Mouse (Mus musculus) embryonic fibroblast, embryonic 13.5 days (primary cell): ENCODE measurements around the gene Gm9903. TPM values are rescaled to one million over a fixed set of nuclear protein-coding genes. Genes with fewer than 3 reads are reported as not detected.

ENCODE experiments used
- H3K27ac ChIP-seq: 2 replicates; pipeline ENCODE4 v1.5.1; 2012; ENCODE audit warnings: low read length, control low read depth, inconsistent platforms; ENCODE audit not compliant: insufficient read depth
- H3K4me1 ChIP-seq: 2 replicates; pipeline ENCODE4 v1.6.1; 2011; ENCODE audit warnings: low read length; ENCODE audit not compliant: control insufficient read depth, insufficient read depth
- H3K4me3 ChIP-seq: 2 replicates; pipeline ENCODE4 v1.5.1; 2011; ENCODE audit warnings: mild to moderate bottlenecking, control low read depth, low read length; ENCODE audit not compliant: insufficient read depth
- CTCF ChIP-seq: IDR thresholded peaks from 2 replicates; pipeline ENCODE4 v1.5.1; 2011; ENCODE audit warnings: mild to moderate bottlenecking, control low read depth, low read length, moderate library complexity, borderline replicate concordance; ENCODE audit not compliant: insufficient read depth
- POLR2A ChIP-seq: IDR thresholded peaks from 2 replicates; pipeline ENCODE4 v1.6.1; 2011; ENCODE audit warnings: low read depth, mild to moderate bottlenecking, control low read depth, low read length, moderate library complexity
- polyA plus RNA-seq: library from polyadenylated mRNA; stranded (reverse); fragments of >200 nt; gene quantifications from 2 replicates; pipeline ENCODE4 v1.2.4, GENCODE M21; 2011; ENCODE audit warnings: low read depth; ENCODE audit not compliant: missing spikeins, insufficient read length

Gm9903 gene
- polyA plus RNA-seq, 1 experiment, result 1.4 TPM

DNA sequence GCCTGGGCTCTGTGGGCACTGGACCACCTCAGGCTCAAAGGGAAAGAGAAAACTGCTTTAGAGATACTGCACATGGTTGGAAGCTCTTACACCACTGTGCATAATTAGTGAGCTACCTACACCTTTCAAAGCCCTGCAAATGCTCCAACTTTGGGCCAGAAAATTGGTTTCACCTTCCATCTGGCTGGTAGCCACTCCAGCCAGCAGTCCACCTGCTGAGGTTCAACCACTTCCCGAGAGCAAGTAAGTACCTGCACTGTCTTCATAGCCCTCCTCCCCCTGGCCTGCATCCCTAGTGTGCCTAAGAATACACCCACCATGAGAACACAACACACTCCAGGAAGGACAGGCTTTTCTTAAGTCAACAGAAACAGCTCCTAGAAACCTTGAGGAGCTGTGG, 17.9 kb upstream of the Gm9903 start:
- no peak for TF ChIP-seq CTCF
- TF ChIP-seq POLR2A, result no peak
- H3K27ac ChIP-seq, result no peak overlapping the region
- no peak overlapping the region for H3K4me3 ChIP-seq
- no peaks in the 10 kb centered on the region for H3K4me1 ChIP-seq

DNA sequence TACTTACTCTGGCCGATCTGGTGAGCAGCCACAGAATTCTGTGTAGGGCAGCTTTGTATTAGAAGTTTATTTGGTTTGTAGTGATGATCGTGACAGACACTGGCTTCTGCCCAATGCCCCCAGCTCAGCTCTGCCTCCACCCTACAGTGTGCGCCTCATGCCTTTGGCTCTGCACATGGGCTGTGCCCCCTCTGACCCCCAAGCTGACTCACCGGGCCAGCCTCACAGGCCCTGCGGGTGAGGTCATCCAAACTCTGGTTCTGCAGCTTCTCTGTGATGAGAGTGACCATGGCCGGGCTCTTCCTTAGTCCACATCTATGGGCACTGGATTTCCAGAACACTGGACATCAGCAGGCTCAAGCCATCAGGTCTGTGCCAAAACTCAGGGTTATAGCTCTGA, 15.3 kb upstream of the Gm9903 start:
- Histone ChIP-seq H3K4me1 (no peaks in the 10 kb centered on the region), H3K27ac (no peak overlapping the region), H3K4me3 (no peak overlapping the region)
- TF ChIP-seq POLR2A (no peak), CTCF (no peak)

DNA sequence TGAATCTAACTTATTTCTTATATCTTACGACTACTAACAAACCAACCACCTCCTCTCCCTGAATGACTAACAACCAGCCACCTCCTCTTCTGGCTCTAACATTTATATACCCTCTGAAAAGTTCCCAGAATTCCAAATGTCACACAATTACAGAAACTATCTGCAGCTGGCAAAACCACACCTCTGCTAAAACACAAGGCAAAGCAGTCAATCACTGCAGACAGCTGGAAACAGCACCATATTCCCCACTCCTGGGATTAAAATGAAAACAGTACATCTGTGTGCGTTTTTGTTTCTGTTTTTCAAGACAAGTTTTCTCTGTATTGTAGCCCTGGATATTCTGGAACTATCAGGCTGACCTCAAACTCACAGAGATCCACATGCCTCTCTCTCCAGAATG, 7.1 kb upstream of the Gm9903 start:
- TF ChIP-seq POLR2A (no peak), CTCF (no peak)
- Histone ChIP-seq H3K4me1 (peaks cover 6% of the 10 kb centered on the region; the same call in 1 of the 2 replicates), H3K4me3 (no peak overlapping the region), H3K27ac (no peak overlapping the region)

DNA sequence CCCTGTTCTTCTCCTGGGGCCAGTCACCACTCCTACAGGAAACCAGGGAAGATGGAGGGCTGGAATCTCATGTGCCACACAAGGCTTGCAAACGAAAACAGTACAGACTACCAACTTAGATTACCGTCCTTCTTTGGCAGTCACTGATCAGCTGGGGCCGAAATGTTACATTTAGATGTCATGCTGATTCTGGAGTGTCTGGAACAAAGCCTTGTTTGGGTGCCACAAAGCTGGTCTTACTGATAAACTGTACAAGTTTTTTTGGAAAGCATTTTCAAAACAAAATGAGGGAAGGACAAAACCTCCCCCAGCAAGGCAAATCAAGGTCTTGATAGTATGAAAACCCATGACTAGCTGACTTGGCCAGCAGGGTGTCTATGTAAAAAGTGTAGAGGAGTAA, 6.0 kb upstream of the Gm9903 start:
- no peak for TF ChIP-seq POLR2A
- TF ChIP-seq CTCF, result no peak
- Histone ChIP-seq H3K27ac (no peak overlapping the region), H3K4me1 (peaks cover 7% of the 10 kb centered on the region; the same call in 1 of the 2 replicates), H3K4me3 (no peak overlapping the region)

DNA sequence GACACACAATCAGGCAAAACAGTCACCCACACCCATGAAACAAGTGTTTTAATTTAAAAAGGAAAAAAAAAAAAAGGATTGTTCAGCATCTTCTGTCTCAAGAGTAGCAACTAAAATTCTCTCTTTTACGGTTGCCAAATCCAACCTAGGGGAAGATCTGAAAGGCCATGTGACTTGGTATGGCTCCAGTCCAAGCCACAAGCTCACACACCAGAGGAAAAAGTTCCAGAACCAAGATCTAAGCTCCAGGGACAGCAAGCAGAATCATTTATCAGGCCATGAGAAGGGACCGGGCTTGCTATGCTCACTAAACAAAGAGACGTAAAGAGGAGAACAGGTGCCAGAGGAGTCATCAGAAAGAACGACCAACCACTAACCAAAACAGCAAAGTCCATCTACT, 1.8 kb upstream of the Gm9903 start:
- Histone ChIP-seq H3K4me3 (peak overlapping the region; percentile 64), H3K27ac (no peak overlapping the region; the same call in 1 of the 2 replicates), H3K4me1 (peaks cover 10% of the 10 kb centered on the region; the same call in 1 of the 2 replicates)
- TF ChIP-seq POLR2A, result peak; percentile 41
- no peak for TF ChIP-seq CTCF

DNA sequence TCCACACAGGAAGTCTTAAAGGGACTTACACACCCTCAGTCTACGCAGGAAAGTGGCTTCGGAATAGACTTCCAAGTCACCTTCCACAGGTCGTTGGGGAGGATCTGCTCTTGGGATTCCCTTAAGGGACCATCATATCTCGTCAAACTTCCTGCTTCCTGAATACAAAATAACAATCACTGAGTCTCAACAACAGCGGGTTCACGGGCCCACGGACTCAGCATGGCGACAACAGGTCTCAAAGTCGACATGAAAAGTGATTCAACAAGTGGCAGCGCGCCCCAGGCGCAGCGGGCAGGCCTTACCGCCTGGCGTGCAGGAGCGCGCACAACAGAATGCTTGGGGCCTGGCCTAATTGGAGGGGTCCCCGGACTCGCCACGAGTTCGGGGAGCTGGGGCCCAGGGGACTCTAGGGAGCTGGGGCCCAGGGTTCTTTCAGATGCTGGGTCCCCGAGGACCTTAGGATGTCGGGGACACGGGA, 865 bp upstream of the Gm9903 start:
- Histone ChIP-seq H3K4me1 (peaks cover 10% of the 10 kb centered on the region; the same call in 1 of the 2 replicates), H3K27ac (peak overlapping the region; percentile 80), H3K4me3 (peak overlapping the region; percentile 61)
- TF ChIP-seq CTCF, result no peak
- TF ChIP-seq POLR2A, result peak; percentile 59

DNA sequence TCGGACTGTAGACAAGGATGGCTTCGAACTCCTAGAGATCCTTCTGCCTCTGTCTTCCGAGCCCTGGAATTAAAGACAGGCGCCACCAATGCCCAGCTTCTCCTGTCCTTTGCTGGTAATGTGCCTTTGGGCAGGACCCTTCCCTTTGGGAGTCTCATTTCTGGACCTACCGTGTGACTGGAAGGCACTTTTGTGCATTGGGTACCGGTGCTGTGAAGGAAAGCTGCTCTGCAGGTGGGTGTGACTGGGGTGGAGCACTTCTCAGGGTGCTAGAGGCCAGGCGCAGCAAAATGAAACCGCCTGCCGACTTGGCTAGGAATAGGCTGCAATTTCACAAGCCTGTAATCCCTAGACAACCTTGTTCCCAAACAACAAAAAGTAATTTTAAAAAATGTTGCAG, 336 bp downstream of the Gm9903 start:
- TF ChIP-seq POLR2A (no peak; the same call in 1 of the 2 replicates), CTCF (no peak)
- H3K4me3 ChIP-seq, result peak overlapping the region; percentile 70
- H3K27ac ChIP-seq, result peak overlapping the region; percentile 78
- H3K4me1 ChIP-seq, result peaks cover 9% of the 10 kb centered on the region; the same call in 1 of the 2 replicates

DNA sequence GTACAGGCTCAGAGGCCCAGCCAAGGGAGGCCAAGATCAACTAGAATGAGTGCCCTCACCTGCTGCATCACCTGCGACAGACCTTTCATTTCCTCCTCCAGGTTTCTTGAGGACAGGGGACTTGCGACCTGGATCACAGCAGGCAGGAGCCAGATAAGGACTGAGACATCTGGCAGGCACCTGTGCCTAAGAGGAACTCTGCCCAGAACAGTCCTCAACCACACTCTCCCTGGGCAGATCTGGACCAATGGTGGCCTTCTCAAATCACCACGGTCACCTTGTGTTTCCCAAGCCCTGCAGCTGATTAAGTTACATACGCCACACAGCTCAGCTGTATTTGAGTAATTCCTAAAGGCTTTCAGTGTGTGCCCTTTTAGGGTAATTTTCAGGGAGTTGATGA, 890 bp downstream of the Gm9903 start:
- peak overlapping the region; percentile 70; the same call in 1 of the 2 replicates for H3K4me3 ChIP-seq
- peak; percentile 56 for TF ChIP-seq POLR2A
- no peak for TF ChIP-seq CTCF
- 0 out of 2 replicates have a peak, but pooled peaks cover 4% of the 10 kb centered on the region for H3K4me1 ChIP-seq
- peak overlapping the region; percentile 78 for H3K27ac ChIP-seq

DNA sequence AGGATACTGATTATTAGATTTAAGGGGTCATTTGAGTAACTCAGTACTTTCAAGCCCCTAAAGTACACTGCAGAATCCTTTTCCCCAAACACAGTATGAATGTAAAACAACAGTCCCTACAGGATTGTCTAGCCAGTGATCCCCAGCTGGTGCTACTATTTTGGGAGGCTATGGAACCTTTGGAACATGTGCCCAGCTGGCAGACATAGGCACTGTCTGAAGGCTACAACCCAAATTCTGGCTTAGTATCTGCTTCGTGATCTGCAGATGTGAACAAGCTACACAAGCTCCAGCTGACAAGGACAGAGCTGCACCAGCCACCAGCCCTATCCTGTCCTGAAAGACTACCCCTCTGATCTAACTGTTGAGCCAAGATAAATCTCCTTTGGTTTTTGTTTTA, 2.8 kb downstream of the Gm9903 start:
- TF ChIP-seq CTCF (no peak), POLR2A (no peak)

DNA sequence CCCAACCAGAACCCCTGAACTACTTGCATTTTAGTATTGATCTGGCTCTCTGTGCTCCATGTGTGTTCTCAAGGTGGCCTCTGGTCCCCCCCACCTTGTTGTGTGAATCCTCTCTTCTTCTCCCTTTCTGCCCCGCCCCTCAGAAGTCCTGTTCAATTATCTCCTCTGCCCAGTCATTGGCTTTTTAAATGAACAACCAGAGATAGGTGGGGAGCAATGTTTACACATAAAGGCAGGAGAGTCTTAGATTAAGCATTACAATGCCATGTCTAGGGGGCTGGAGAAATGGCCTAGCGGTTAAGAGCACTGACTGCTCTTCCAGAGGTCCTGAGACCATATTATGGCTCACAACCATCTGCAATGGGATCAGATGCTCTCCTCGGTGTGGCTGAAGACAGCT, 5.6 kb downstream of the Gm9903 start:
- no peak for TF ChIP-seq POLR2A
- TF ChIP-seq CTCF, result no peak
- Histone ChIP-seq H3K27ac (no peak overlapping the region), H3K4me1 (0 out of 2 replicates have a peak, but pooled peaks cover 2% of the 10 kb centered on the region), H3K4me3 (no peak overlapping the region)

More for the DNA sequence above, 2.8 kb downstream of the Gm9903 start:
- Histone ChIP-seq H3K4me3 (no peak overlapping the region), H3K27ac (no peak overlapping the region), H3K4me1 (0 out of 2 replicates have a peak, but pooled peaks cover 4% of the 10 kb centered on the region)

DNA sequence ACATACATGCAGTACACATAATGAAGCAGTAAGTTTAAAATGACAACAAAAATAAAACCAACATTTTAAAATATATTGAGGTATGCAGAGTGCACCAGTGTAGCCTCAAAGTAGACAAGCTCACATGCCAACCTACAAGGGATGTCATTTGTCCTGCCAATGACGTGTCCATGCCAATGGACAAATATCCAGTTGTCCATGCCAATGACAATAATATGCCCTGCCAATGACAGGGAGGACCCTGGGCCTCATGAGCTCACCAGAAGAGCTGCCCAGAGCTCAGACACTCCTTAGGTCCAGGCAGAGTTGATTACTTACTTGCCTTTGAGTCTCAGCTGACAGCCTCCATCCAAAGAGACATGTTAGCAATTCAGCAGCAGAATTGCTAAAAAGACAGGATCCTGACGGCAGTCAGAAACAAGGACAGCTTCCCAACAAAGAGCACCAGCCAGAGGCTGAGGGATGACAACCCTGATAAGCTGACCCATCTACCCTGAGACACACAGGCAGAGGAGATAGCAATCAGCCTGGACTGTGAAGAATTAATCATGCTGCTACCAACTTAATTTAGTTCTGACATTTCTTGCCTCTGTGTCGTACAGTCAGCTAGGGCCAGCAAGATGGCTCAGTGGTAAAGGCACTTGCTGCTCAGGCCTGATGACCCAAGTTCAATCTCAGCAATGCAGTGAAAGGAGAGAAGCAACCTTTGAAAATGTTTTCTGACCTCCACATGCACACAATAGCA, 8.1 kb downstream of the Gm9903 start:
- no peaks in the 10 kb centered on the region for H3K4me1 ChIP-seq
- no peak overlapping the region for H3K4me3 ChIP-seq
- no peak overlapping the region for H3K27ac ChIP-seq
- TF ChIP-seq POLR2A, result no peak
- no peak for TF ChIP-seq CTCF
